Mouse (Mus musculus): ENCODE data around the gene Fam57a. TPM values are rescaled to one million over a fixed set of nuclear protein-coding genes. Genes with fewer than 3 reads are reported as not detected.

Fam57a gene
- polyA plus RNA-seq, 1 experiment from 2014 or later: 24.2 TPM

DNA sequence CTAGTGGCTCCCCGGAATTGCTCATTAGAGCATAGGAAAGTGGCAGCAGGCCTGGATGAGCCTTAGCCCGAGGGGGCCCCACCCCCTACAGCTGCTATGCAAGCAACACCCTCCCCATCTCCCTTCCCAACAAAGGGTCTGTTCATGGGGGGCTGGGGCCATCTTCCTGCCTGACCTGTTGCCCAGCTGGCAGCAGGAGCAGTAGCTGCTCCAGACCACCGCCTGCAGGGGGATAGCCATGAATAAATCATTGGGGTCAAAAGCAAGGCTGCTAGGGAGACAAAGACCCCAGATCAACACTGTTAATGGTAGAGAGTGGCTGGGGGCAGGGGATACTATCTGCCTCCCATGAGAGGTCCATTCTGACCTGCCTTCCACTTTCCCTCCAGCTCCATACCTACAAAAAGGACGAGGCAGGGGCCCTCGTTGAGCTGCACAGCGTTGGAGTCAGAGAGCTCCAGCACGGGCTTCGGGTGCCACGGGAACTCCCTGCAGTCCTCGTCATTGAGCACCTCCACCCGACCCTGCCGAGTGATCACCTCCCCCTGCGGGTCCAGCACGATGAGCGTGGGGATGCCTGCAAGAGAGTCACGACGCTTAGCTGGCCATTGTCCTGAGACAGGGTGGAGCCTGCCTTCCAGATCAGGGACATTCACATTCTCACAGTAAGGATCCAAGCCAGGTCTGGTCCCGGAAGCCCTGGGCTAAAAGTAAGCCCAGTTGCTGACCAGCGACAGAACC lies 83.3 kb downstream of the Fam57a start:
- WGBS: 10% methylated on average over 19 of the region's 19 CpGs

More for the DNA sequence above, 83.3 kb downstream of the Fam57a start:
- Histone ChIP-seq H3K4me3 (replicated peaks) (no peak overlapping the region), H3K9me3 (no peaks in the 10 kb centered on the region), H3K4me2 (peak overlapping the region; percentile 18; the same call in 1 of the 2 replicates), H3K9ac (replicated peaks) (peak overlapping the region; percentile 32), H3K27me3 (no peaks in the 10 kb centered on the region), H3K36me3 (peaks cover 35% of the 10 kb centered on the region), H3K4me1 (replicated peaks) (peaks cover 20% of the 10 kb centered on the region), H3K27ac (0 out of 2 replicates have a peak overlapping the region, but pooled peaks have one; percentile 12)
- ATAC-seq (ENCODE audit: insufficient number of reproducible peaks, insufficient read depth, low FRiP score, low TSS enrichment, low read depth): no peak

Other genes starting within 250 kb of the Fam57a start
- 2.3 and 3.0 TPM in 2 replicates for gene Rph3al, start 241.2 kb upstream of the Fam57a start, polyA plus RNA-seq (2016; fragmentation: Nextera tagmentation; extraction: Ambion mirVana)
- gene 1700016K19Rik, start 179.8 kb upstream of the Fam57a start, polyA plus RNA-seq (2016; fragmentation: Nextera tagmentation; extraction: Ambion mirVana): 0.23 and 0.70 TPM in 2 replicates
- 50.9 and 54.0 TPM in 2 replicates for gene Rflnb, start 151.9 kb upstream of the Fam57a start, polyA plus RNA-seq (2016; fragmentation: Nextera tagmentation; extraction: Ambion mirVana)
- 39.1 and 43.4 TPM in 2 replicates for gene Vps53, start within 50 bp of the Fam57a start, polyA plus RNA-seq (2016; fragmentation: Nextera tagmentation; extraction: Ambion mirVana)
- gene Dbil5, start 37.9 kb downstream of the Fam57a start, polyA plus RNA-seq (2016; fragmentation: Nextera tagmentation; extraction: Ambion mirVana): 0.95 and 1.0 TPM in 2 replicates
- 33.0 and 34.5 TPM in 2 replicates for gene Gemin4, start 38.0 kb downstream of the Fam57a start, polyA plus RNA-seq (2016; fragmentation: Nextera tagmentation; extraction: Ambion mirVana)
- gene Mrm3, start 64.0 kb downstream of the Fam57a start, polyA plus RNA-seq (2016; fragmentation: Nextera tagmentation; extraction: Ambion mirVana): 23.0 and 23.9 TPM in 2 replicates
- gene Glod4, start 64.1 kb downstream of the Fam57a start, polyA plus RNA-seq (2016; fragmentation: Nextera tagmentation; extraction: Ambion mirVana): 125 and 136 TPM in 2 replicates
- gene Nxn, start 219.5 kb downstream of the Fam57a start, polyA plus RNA-seq (2016; fragmentation: Nextera tagmentation; extraction: Ambion mirVana): 61.2 and 67.7 TPM in 2 replicates
- 127 and 149 TPM in 2 replicates for gene Timm22, start 227.3 kb downstream of the Fam57a start, polyA plus RNA-seq (2016; fragmentation: Nextera tagmentation; extraction: Ambion mirVana)

All from limb, embryonic 12.5 days (tissue).